Mouse (Mus musculus) neural tube, embryonic 15.5 days (tissue): ENCODE data around the gene Slc12a8. TPM values are rescaled to one million over a fixed set of nuclear protein-coding genes. Genes with fewer than 3 reads are reported as not detected.

Experiments used
- ATAC-seq: fragments of 200-750 bp; cut with Nextera tagmentation; 2 replicates; pipeline ENCODE4 v1.8.0; 2017; ENCODE audit warnings: mild to moderate bottlenecking, moderate TSS enrichment, moderate library complexity; ENCODE audit not compliant: low FRiP score
- H3K27ac ChIP-seq: fragments of 300-500 bp; sonication (generic); replicated peaks from 2 replicates; pipeline ENCODE4 v1.5.1; 2015; ENCODE audit warnings: mild to moderate bottlenecking, inconsistent platforms
- H3K27me3 ChIP-seq: fragments of 300-500 bp; sonication (generic); replicated peaks from 2 replicates; pipeline ENCODE4 v1.6.1; 2015; ENCODE audit warnings: inconsistent platforms
- H3K36me3 ChIP-seq: fragments of 300-500 bp; sonication (generic); 2 replicates; pipeline ENCODE4 v1.6.1; 2015; ENCODE audit warnings: inconsistent platforms
- H3K4me1 ChIP-seq: fragments of 300-500 bp; sonication (generic); 2 replicates; pipeline ENCODE4 v1.6.1; 2015; ENCODE audit warnings: inconsistent platforms
- H3K4me2 ChIP-seq: fragments of 300-500 bp; sonication (generic); 2 replicates; pipeline ENCODE4 v1.6.1; 2015; ENCODE audit warnings: inconsistent platforms, mild to moderate bottlenecking, moderate library complexity
- H3K4me3 ChIP-seq: fragments of 300-500 bp; sonication (generic); replicated peaks from 2 replicates; pipeline ENCODE4 v1.5.1; 2015; ENCODE audit warnings: mild to moderate bottlenecking, inconsistent platforms
- H3K9ac ChIP-seq: fragments of 300-500 bp; sonication (generic); replicated peaks from 2 replicates; pipeline ENCODE4 v1.6.1; 2015; ENCODE audit warnings: mild to moderate bottlenecking, inconsistent platforms
- H3K9me3 ChIP-seq: fragments of 300-500 bp; sonication (generic); replicated peaks from 2 replicates; pipeline ENCODE4 v1.6.1; 2016; ENCODE audit warnings: inconsistent platforms
- WGBS: fragments of 180-500 bp; shearing (Covaris S2); methylation state at CpG from one replicate; pipeline ENCODE4 v1.1.7; 2015; ENCODE audit warnings: mixed read lengths; 5-methylcytosine and 5-hydroxymethylcytosine counted together
- polyA plus RNA-seq: library from polyadenylated mRNA; unstranded; fragments of >200 nt; fragmentation: Nextera tagmentation; extraction: Ambion mirVana; gene quantifications from 2 replicates; pipeline ENCODE4 v1.2.1, GENCODE M21; 2015

The Slc12a8 gene
- polyA plus RNA-seq, 1 experiment from 2014 or later, result 0.72 TPM

GRCm38 (mm10) chr16:33512555-33512954, 4.6 kb upstream of the Slc12a8 start:
- Histone ChIP-seq H3K4me1 (peaks cover 11% of the 10 kb centered on the region), H3K4me3 (no peak overlapping the region), H3K27me3 (no peaks in the 10 kb centered on the region), H3K9me3 (0 out of 2 replicates have a peak, but pooled peaks cover 5% of the 10 kb centered on the region), H3K9ac (no peak overlapping the region), H3K36me3 (no peaks in the 10 kb centered on the region), H3K4me2 (no peak overlapping the region), H3K27ac (no peak overlapping the region)
- no peak for ATAC-seq
- WGBS, result 73% methylated on average over 6 of the region's 6 CpGs

GRCm38 (mm10) chr16:33517627-33518026, 499 bp downstream of the Slc12a8 start:
- Histone ChIP-seq H3K9ac (peak overlapping the region; percentile 40; the same call in 1 of the 2 replicates), H3K4me2 (peak overlapping the region; percentile 80), H3K4me1 (peaks cover 15% of the 10 kb centered on the region), H3K9me3 (no peaks in the 10 kb centered on the region), H3K4me3 (peak overlapping the region; percentile 34), H3K27ac (no peak overlapping the region), H3K36me3 (no peaks in the 10 kb centered on the region), H3K27me3 (no peaks in the 10 kb centered on the region)
- no peak for ATAC-seq
- WGBS, result 15% methylated on average over 4 of the region's 4 CpGs

GRCm38 (mm10) chr16:33518236-33518635, 1.1 kb downstream of the Slc12a8 start:
- 68% methylated on average over 7 of the region's 7 CpGs for WGBS
- H3K4me3 ChIP-seq, result no peak overlapping the region
- H3K4me1 ChIP-seq, result peaks cover 15% of the 10 kb centered on the region
- H3K27me3 ChIP-seq, result no peaks in the 10 kb centered on the region
- no peaks in the 10 kb centered on the region for H3K36me3 ChIP-seq
- no peak overlapping the region for H3K27ac ChIP-seq
- no peak for ATAC-seq
- no peaks in the 10 kb centered on the region for H3K9me3 ChIP-seq
- no peak overlapping the region for H3K9ac ChIP-seq
- H3K4me2 ChIP-seq, result no peak overlapping the region

GRCm38 (mm10) chr16:33519916-33520568, 2.9 kb downstream of the Slc12a8 start:
- H3K9ac ChIP-seq, result no peak overlapping the region
- no peak overlapping the region for H3K4me2 ChIP-seq
- no peaks in the 10 kb centered on the region for H3K36me3 ChIP-seq
- H3K9me3 ChIP-seq, result no peaks in the 10 kb centered on the region
- no peak overlapping the region for H3K27ac ChIP-seq
- no peak overlapping the region for H3K4me3 ChIP-seq
- ATAC-seq, result no peak
- peaks cover 15% of the 10 kb centered on the region for H3K4me1 ChIP-seq
- H3K27me3 ChIP-seq, result no peaks in the 10 kb centered on the region
- WGBS, result 71% methylated on average over 6 of the region's 6 CpGs

- Histone ChIP-seq H3K27ac (no peak overlapping the region), H3K9ac (no peak overlapping the region), H3K4me1 (peaks cover 4% of the 10 kb centered on the region), H3K27me3 (no peaks in the 10 kb centered on the region), H3K4me2 (no peak overlapping the region), H3K9me3 (no peaks in the 10 kb centered on the region), H3K4me3 (no peak overlapping the region), H3K36me3 (no peaks in the 10 kb centered on the region)
- no peak for ATAC-seq
- 63% methylated on average over 4 of the region's 4 CpGs for WGBS
Measured at GRCm38 (mm10) chr16:33522516-33522915, 5.4 kb downstream of the Slc12a8 start.

- no peaks in the 10 kb centered on the region for H3K36me3 ChIP-seq
- H3K27me3 ChIP-seq, result no peaks in the 10 kb centered on the region
- H3K4me2 ChIP-seq, result no peak overlapping the region
- no peak overlapping the region for H3K27ac ChIP-seq
- no peaks in the 10 kb centered on the region for H3K4me1 ChIP-seq
- no peak overlapping the region for H3K4me3 ChIP-seq
- no peak overlapping the region for H3K9ac ChIP-seq
- WGBS, result 68% methylated on average over 10 of the region's 10 CpGs
- no peaks in the 10 kb centered on the region for H3K9me3 ChIP-seq
- no peak for ATAC-seq
Measured at GRCm38 (mm10) chr16:33523571-33523970, 6.4 kb downstream of the Slc12a8 start.

GRCm38 (mm10) chr16:33529502-33530454, 12.7 kb downstream of the Slc12a8 start:
- 40% methylated on average over 11 of the region's 11 CpGs for WGBS
- Histone ChIP-seq H3K27ac (no peak overlapping the region; the same call in 1 of the 2 replicates), H3K4me3 (no peak overlapping the region), H3K9ac (no peak overlapping the region), H3K36me3 (no peaks in the 10 kb centered on the region), H3K27me3 (no peaks in the 10 kb centered on the region), H3K4me2 (no peak overlapping the region), H3K4me1 (peaks cover 13% of the 10 kb centered on the region), H3K9me3 (no peaks in the 10 kb centered on the region)
- ATAC-seq, result no peak

- no peaks in the 10 kb centered on the region for H3K9me3 ChIP-seq
- no peak overlapping the region for H3K4me3 ChIP-seq
- ATAC-seq, result no peak
- WGBS, result 87% methylated on average over 8 of the region's 8 CpGs
- no peak overlapping the region for H3K4me2 ChIP-seq
- H3K27ac ChIP-seq, result no peak overlapping the region
- H3K4me1 ChIP-seq, result peaks cover 13% of the 10 kb centered on the region
- no peaks in the 10 kb centered on the region for H3K36me3 ChIP-seq
- no peak overlapping the region for H3K9ac ChIP-seq
- H3K27me3 ChIP-seq, result no peaks in the 10 kb centered on the region
Measured at GRCm38 (mm10) chr16:33531184-33531583, 14.1 kb downstream of the Slc12a8 start.

- WGBS, result 86% methylated on average over 8 of the region's 8 CpGs
- Histone ChIP-seq H3K4me3 (no peak overlapping the region), H3K9me3 (no peaks in the 10 kb centered on the region), H3K27ac (no peak overlapping the region), H3K4me2 (no peak overlapping the region), H3K27me3 (no peaks in the 10 kb centered on the region), H3K9ac (no peak overlapping the region), H3K36me3 (no peaks in the 10 kb centered on the region), H3K4me1 (no peaks in the 10 kb centered on the region)
- ATAC-seq, result no peak
Measured at GRCm38 (mm10) chr16:33536456-33536855, 19.3 kb downstream of the Slc12a8 start.

- no peak overlapping the region for H3K9ac ChIP-seq
Measured at GRCm38 (mm10) chr16:33537499-33538225, 20.5 kb downstream of the Slc12a8 start.

GRCm38 (mm10) chr16:33544346-33544745, 27.2 kb downstream of the Slc12a8 start:
- Histone ChIP-seq H3K27ac (no peak overlapping the region), H3K4me1 (no peaks in the 10 kb centered on the region), H3K4me3 (no peak overlapping the region), H3K4me2 (no peak overlapping the region), H3K9ac (no peak overlapping the region), H3K36me3 (no peaks in the 10 kb centered on the region), H3K27me3 (no peaks in the 10 kb centered on the region), H3K9me3 (no peaks in the 10 kb centered on the region)
- ATAC-seq, result no peak
- 86% methylated on average over 2 of the region's 2 CpGs for WGBS

More at GRCm38 (mm10) chr16:33537499-33538225, 20.5 kb downstream of the Slc12a8 start:
- WGBS, result 61% methylated on average over 21 of the region's 21 CpGs
- no peaks in the 10 kb centered on the region for H3K9me3 ChIP-seq
- no peaks in the 10 kb centered on the region for H3K27me3 ChIP-seq
- no peaks in the 10 kb centered on the region for H3K36me3 ChIP-seq
- H3K4me2 ChIP-seq, result no peak overlapping the region
- no peak for ATAC-seq
- no peaks in the 10 kb centered on the region for H3K4me1 ChIP-seq
- no peak overlapping the region for H3K27ac ChIP-seq
- H3K4me3 ChIP-seq, result no peak overlapping the region
